Mouse (Mus musculus) hindbrain, embryonic 14.5 days (tissue): ENCODE measurements at regions not wholly inside any gene's neighbourhood (a gene's known extent, or its start where the extent isn't known, plus 50 kb on each side); places are given as distances from the start of the nearest gene placed in this dataset.
"Not testable (repeated sequence)": the region's sequence is repeated elsewhere in the genome, so short reads cannot be mapped to it uniquely, and the experiment has no call there.

ENCODE experiments used
- ATAC-seq: fragments of 200-750 bp; cut with Nextera tagmentation; 2 replicates; pipeline ENCODE4 v1.8.0; 2017; ENCODE audit warnings: moderate number of reproducible peaks, mild to moderate bottlenecking, moderate TSS enrichment, moderate library complexity; ENCODE audit not compliant: low FRiP score
- DNase-seq: peaks from one replicate; pipeline ENCODE4 v3.0.0-alpha.2; 2015; ENCODE audit warnings: low spot score
- H3K27ac ChIP-seq: fragments of 300-500 bp; sonication (generic); 2 replicates; pipeline ENCODE4 v1.5.1; 2014; ENCODE audit warnings: mild to moderate bottlenecking, moderate library complexity
- H3K27me3 ChIP-seq: fragments of 300-500 bp; sonication (generic); 2 replicates; pipeline ENCODE4 v1.6.1; 2014; ENCODE audit warnings: mild to moderate bottlenecking, low read length, mixed read lengths; ENCODE audit not compliant: control insufficient read depth, insufficient read depth
- H3K36me3 ChIP-seq: fragments of 300-500 bp; sonication (generic); replicated peaks from 2 replicates; pipeline ENCODE4 v1.6.1; 2014; ENCODE audit not compliant: control insufficient read depth, insufficient read depth
- H3K4me1 ChIP-seq: fragments of 300-500 bp; sonication (generic); replicated peaks from 2 replicates; pipeline ENCODE4 v1.6.1; 2014; ENCODE audit warnings: antibody characterized with exemption, low read length, mixed read lengths; ENCODE audit not compliant: control insufficient read depth, insufficient read depth
- H3K4me2 ChIP-seq: fragments of 300-500 bp; sonication (generic); replicated peaks from 2 replicates; pipeline ENCODE4 v1.6.1; 2014; ENCODE audit warnings: mild to moderate bottlenecking, moderate library complexity
- H3K4me3 ChIP-seq: fragments of 300-500 bp; sonication (generic); replicated peaks from 2 replicates; pipeline ENCODE4 v1.5.1; 2014; ENCODE audit warnings: mild to moderate bottlenecking, low read length
- H3K9ac ChIP-seq: fragments of 300-500 bp; sonication (generic); 2 replicates; pipeline ENCODE4 v1.6.1; 2014
- H3K9me3 ChIP-seq: fragments of 300-500 bp; sonication (generic); 2 replicates; pipeline ENCODE4 v1.6.1; 2016; ENCODE audit warnings: low read length; ENCODE audit not compliant: control insufficient read depth
- WGBS: fragments of 180-500 bp; shearing (Covaris S2); extraction: QIAGEN DNeasy Blood & Tissue Kit; methylation state at CpG from one replicate; pipeline ENCODE4 v1.1.7; 2014; 5-methylcytosine and 5-hydroxymethylcytosine counted together

DNA sequence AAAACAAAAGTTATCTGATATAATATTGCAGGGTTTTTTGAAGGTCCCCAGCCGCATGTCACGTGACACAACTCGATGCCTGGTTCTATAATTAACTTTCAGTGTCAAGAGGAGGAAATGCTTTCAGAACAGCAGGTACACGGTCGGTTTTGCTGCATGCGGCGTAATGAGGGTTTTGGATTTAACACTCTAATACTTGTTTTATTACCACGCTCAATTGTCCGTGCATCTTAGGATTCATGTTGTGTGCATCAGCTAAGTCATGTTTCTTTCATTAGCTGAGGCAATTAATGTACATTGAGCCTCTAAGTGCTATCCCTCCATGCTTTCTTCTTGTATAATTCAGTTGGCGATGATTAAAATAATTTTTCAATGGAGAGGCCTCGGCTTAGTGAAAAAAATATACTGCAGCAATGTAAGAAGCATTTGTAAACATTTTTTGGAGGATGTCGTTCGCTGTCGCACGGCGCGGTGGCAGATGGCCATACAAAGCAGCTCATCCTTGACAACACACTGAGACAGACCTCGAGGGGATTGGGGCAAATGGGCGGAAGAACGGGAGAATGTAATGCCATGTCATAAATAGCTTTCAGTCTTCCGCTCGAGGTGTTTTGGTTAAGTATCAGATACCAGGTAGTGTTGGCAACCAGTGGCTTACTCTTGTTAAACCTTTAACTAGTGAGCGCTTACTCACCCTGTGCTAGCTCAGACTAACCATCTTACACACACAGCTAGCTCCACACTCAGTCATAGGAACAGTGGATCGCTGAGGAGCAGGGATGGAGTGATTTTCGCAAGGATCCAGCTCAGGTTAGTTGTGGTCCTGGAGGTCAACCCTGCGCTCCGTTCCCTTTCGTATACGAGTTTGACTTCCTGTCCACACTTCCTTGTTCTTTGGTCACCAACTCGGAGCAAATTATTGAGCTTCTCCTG is 130.2 kb upstream of the Rhobtb1 start:
- Histone ChIP-seq H3K9me3 (no peaks in the 10 kb centered on the region), H3K9ac (0 out of 2 replicates have a peak overlapping the region, but pooled peaks have one; percentile 20), H3K36me3 (no peaks in the 10 kb centered on the region), H3K27me3 (no peaks in the 10 kb centered on the region), H3K4me1 (no peaks in the 10 kb centered on the region; the same call in 1 of the 2 replicates), H3K27ac (peak overlapping the region; percentile 73), H3K4me2 (peak overlapping the region; percentile 39), H3K4me3 (peak overlapping the region; percentile 6; the same call in 1 of the 2 replicates)
- ATAC-seq, result peak; percentile 84
- 53% methylated on average over 30 of the region's 30 CpGs for WGBS
- DNase-seq, result peak; percentile 62

- H3K36me3 ChIP-seq, result no peaks in the 10 kb centered on the region
- ATAC-seq (no peak), DNase-seq (no peak)
- H3K27me3 ChIP-seq, result no peaks in the 10 kb centered on the region
- H3K4me1 ChIP-seq, result no peaks in the 10 kb centered on the region
- no peaks in the 10 kb centered on the region for H3K9me3 ChIP-seq
- no peak overlapping the region for H3K4me2 ChIP-seq
- H3K27ac ChIP-seq, result no peak overlapping the region
- 73% methylated on average over 9 of the region's 9 CpGs for WGBS
- H3K9ac ChIP-seq, result no peak overlapping the region
- no peak overlapping the region for H3K4me3 ChIP-seq
Observed at GRCm38 (mm10) chr10:69033410-69033809, 117.8 kb upstream of the Rhobtb1 start.

GRCm38 (mm10) chr10:69034390-69035120 is 116.7 kb upstream of the Rhobtb1 start:
- no peaks in the 10 kb centered on the region for H3K36me3 ChIP-seq
- H3K4me1 ChIP-seq, result no peaks in the 10 kb centered on the region
- no peak overlapping the region for H3K4me3 ChIP-seq
- H3K27ac ChIP-seq, result no peak overlapping the region
- no peaks in the 10 kb centered on the region for H3K9me3 ChIP-seq
- no peak overlapping the region for H3K4me2 ChIP-seq
- H3K9ac ChIP-seq, result no peak overlapping the region
- DNase-seq (no peak), ATAC-seq (no peak)
- H3K27me3 ChIP-seq, result no peaks in the 10 kb centered on the region
- 53% methylated on average over 2 of the region's 2 CpGs for WGBS

DNA sequence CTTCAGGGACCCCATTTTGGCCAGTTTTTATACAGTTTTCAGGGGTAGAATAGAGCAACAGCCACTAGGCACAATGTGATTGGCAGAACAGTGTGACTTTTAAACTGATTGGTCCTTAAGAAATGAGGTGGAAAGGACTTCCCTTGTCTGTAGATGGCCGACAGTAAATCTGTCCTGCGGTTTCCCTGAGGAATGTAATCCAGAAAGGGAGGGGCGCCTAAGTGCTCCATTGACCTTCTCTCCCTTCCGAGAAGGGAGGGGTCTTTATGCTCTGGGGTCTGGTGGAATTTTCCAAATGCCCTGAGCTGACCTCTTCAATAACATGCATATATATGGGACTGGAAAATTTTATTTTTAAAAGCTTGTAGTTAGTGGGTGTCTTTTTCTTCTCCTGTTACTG is 115.7 kb upstream of the Rhobtb1 start:
- not testable (repeated sequence) for H3K9ac ChIP-seq, H3K4me1 ChIP-seq, H3K27me3 ChIP-seq, H3K27ac ChIP-seq, H3K4me2 ChIP-seq, DNase-seq, H3K9me3 ChIP-seq, ATAC-seq, H3K4me3 ChIP-seq, H3K36me3 ChIP-seq
- WGBS, result 85% methylated on average over 4 of the region's 4 CpGs

DNA sequence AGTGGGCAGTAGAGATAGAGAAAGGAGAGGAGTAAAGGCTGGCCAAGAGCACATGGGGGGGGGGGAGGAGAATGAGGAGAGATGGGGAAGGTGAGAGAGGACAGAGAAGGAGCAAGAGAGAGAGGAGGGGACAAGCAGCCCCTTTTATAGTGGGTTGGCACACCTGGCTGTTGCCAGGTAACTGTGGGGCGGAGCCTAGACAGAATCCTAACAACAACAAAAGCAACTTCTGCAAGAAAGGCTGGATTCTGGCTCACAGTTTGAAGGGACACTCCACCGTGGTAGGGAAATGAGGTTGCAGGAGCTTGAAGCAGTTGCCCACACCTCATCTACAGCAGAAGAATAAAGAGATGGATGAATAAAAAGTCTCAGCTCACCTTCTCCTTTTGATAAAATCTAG is 115.1 kb upstream of the Rhobtb1 start:
- 77% methylated on average over 2 of the region's 2 CpGs for WGBS
- Histone ChIP-seq H3K36me3 (no peaks in the 10 kb centered on the region), H3K9me3 (no peaks in the 10 kb centered on the region), H3K4me3 (no peak overlapping the region), H3K9ac (no peak overlapping the region), H3K27me3 (no peaks in the 10 kb centered on the region), H3K4me2 (no peak overlapping the region), H3K27ac (no peak overlapping the region), H3K4me1 (no peaks in the 10 kb centered on the region)
- no peak for ATAC-seq
- DNase-seq, result no peak

DNA sequence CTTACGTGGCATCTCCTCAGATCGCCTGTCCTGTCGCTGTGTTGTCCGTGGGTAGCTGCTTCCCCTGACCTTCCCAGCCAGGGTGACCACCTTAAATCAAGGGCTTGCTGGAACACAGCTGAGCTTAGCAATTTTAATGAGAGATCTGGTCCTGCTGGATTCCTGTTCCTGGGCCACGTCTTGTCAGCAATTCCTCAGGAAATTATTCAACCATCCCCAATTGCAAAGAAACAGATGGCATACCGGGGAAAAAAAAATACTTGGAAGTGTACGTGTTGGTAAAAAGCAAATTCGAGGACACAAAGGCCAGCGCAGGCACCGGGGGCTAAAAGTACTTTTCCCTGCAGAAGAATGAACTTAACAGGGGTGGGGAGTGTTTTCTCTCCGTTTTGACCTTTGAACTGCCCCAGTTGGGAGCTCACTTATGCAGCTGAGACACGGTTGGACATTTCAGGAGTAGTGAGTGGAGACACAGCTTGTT is 107.0 kb upstream of the Rhobtb1 start:
- WGBS, result 21% methylated on average over 12 of the region's 12 CpGs
- DNase-seq (no peak), ATAC-seq (peak; percentile 55; the same call in 1 of the 2 replicates)
- Histone ChIP-seq H3K4me1 (peaks cover 30% of the 10 kb centered on the region), H3K9ac (no peak overlapping the region), H3K27ac (no peak overlapping the region), H3K4me3 (no peak overlapping the region), H3K27me3 (no peaks in the 10 kb centered on the region), H3K4me2 (no peak overlapping the region), H3K36me3 (no peaks in the 10 kb centered on the region), H3K9me3 (no peaks in the 10 kb centered on the region)

DNA sequence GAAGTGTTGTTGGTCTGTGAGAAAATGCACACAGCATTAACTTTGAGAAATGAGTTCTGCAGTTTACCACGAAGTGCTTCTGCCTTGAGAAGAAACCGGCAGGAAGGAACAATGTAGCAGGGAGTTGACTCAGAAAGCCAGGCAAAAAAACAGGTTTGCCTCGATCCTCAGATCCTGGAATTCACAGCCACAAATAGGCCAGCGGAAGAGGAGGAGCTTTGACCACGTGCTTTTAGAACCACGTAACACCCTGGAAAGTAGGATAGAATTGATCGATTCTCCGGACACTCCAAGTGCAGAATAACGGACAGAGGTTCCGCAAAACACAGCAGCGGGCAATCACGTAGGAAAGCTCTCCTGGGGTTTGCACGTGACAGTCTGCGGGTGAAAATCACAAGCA is 106.0 kb upstream of the Rhobtb1 start:
- no peak overlapping the region for H3K4me3 ChIP-seq
- no peaks in the 10 kb centered on the region for H3K27me3 ChIP-seq
- no peak overlapping the region for H3K9ac ChIP-seq
- H3K27ac ChIP-seq, result no peak overlapping the region
- no peaks in the 10 kb centered on the region for H3K9me3 ChIP-seq
- H3K36me3 ChIP-seq, result no peaks in the 10 kb centered on the region
- 53% methylated on average over 14 of the region's 14 CpGs for WGBS
- ATAC-seq (no peak), DNase-seq (no peak)
- H3K4me2 ChIP-seq, result peak overlapping the region; percentile 30
- H3K4me1 ChIP-seq, result peaks cover 30% of the 10 kb centered on the region

GRCm38 (mm10) chr10:69046008-69046555 is 105.2 kb upstream of the Rhobtb1 start:
- H3K36me3 ChIP-seq, result no peaks in the 10 kb centered on the region
- no peak overlapping the region for H3K9ac ChIP-seq
- DNase-seq (peak; percentile 60), ATAC-seq (no peak)
- no peak overlapping the region for H3K4me2 ChIP-seq
- no peak overlapping the region for H3K4me3 ChIP-seq
- 33% methylated on average over 10 of the region's 10 CpGs for WGBS
- no peaks in the 10 kb centered on the region for H3K9me3 ChIP-seq
- H3K27ac ChIP-seq, result no peak overlapping the region
- H3K4me1 ChIP-seq, result peaks cover 30% of the 10 kb centered on the region
- no peaks in the 10 kb centered on the region for H3K27me3 ChIP-seq

DNA sequence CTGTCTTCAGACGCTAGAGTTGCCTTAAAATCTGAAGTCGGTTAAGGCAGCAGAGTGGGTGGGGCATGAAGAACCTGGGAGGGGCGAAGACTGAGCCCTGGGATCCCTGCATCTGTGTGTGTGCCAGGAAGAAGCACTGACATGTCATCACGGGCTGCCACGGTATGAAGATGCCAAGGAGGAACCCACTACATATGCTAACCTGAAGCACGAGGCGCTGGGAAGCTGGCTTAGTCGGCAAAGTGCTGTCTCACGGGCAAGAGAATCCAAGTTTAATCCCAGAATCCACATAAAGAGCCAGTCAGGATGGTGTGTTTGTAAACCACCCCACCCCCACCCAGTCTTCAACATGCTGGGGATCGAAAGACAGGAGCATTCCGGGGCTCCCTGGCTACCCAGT is 73.2 kb upstream of the Rhobtb1 start:
- no peaks in the 10 kb centered on the region for H3K27me3 ChIP-seq
- no peak for DNase-seq
- H3K4me2 ChIP-seq, result no peak overlapping the region
- WGBS, result 81% methylated on average over 11 of the region's 11 CpGs
- no peak overlapping the region for H3K27ac ChIP-seq
- no peak overlapping the region for H3K4me3 ChIP-seq
- ATAC-seq, result no peak
- H3K36me3 ChIP-seq, result no peaks in the 10 kb centered on the region
- H3K9me3 ChIP-seq, result no peaks in the 10 kb centered on the region
- H3K9ac ChIP-seq, result no peak overlapping the region
- no peaks in the 10 kb centered on the region for H3K4me1 ChIP-seq
